Mouse (Mus musculus): ENCODE data around the gene Ophn1.

DNA sequence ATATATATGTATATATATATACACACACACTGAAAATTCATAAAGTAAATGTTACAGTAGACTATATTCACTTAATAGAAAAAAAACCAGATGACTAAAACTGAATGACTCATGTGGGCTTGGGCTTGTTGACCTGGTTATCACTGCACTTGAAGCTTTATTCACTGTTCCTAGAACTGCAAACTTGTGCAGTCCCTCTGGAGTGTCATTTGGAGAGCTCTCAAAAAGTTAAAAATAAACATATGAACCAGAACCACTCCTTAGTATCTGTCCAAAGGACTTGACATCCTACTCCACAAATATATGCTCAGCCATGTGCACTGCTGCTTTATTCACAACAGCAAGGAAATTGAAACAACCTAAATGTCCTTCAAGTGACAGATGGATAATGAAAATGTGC is 219.8 kb downstream of the Ophn1 start:
- TF ChIP-seq CTCF (IDR thresholded peaks at IDR 0.05; ENCODE audit: control insufficient read depth, insufficient read depth, low read length) (no peak), POLR2A (IDR thresholded peaks at IDR 0.05; ENCODE audit: borderline replicate concordance, control insufficient read depth, low read depth, low read length) (no peak)
